Mouse (Mus musculus) stomach, postnatal 0 days (tissue): ENCODE results near the gene Ankfn1.

Source experiments
- CTCF ChIP-seq: IDR thresholded peaks from 2 replicates; pipeline ENCODE4 v1.5.1; 2016; ENCODE audit warnings: antibody characterized with exemption, low read depth, mild to moderate bottlenecking, moderate library complexity
- EP300 ChIP-seq: optimal IDR thresholded peaks from 2 replicates; pipeline ENCODE3; 2016; ENCODE audit warnings: antibody characterized with exemption

DNA sequence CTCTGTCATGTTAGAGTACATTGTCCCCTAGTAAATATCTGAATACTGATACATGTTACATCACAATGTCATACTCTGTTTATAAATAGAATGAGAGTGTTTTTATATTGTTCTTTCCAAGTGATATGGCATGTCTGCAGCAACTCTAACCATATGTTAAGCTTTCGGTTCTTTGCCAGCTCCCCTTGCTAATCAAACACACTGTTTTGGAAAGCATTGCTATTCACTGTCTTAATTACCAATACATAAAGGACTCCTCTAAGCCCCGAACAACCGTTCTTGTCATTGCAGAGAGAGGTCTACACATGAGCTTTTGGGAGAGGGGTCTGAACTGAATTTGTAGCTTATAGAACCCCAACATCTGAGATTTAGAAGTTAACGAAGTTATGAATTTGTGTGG lies 327.0 kb downstream of the Ankfn1 start:
- TF ChIP-seq CTCF (no peak), EP300 (no peak)
